Mouse (Mus musculus) heart, postnatal 0 days (tissue): ENCODE measurements around the gene Kcne1. TPM values are rescaled to one million over a fixed set of nuclear protein-coding genes. Genes with fewer than 3 reads are reported as not detected.

ENCODE experiments used
- ATAC-seq: fragments of 200-750 bp; cut with Nextera tagmentation; 2 replicates; pipeline ENCODE4 v1.8.0; 2017; ENCODE audit warnings: low read depth, moderate number of reproducible peaks, moderate library complexity; ENCODE audit not compliant: insufficient read depth
- DNase-seq: peaks from one replicate; pipeline ENCODE4 v3.0.0-alpha.2; 2016; ENCODE audit warnings: low spot score
- H3K27ac ChIP-seq: fragments of 300-500 bp; sonication (generic); 2 replicates; pipeline ENCODE4 v1.5.1; 2014; ENCODE audit warnings: low read depth, mild to moderate bottlenecking
- H3K27me3 ChIP-seq: fragments of 300-500 bp; sonication (generic); 2 replicates; pipeline ENCODE4 v1.6.1; 2014; ENCODE audit warnings: low read length, mixed read lengths; ENCODE audit not compliant: control insufficient read depth, insufficient read depth
- H3K36me3 ChIP-seq: fragments of 300-500 bp; sonication (generic); replicated peaks from 2 replicates; pipeline ENCODE4 v1.6.1; 2014; ENCODE audit warnings: low read length, mixed read lengths; ENCODE audit not compliant: control insufficient read depth, insufficient read depth
- H3K4me1 ChIP-seq: fragments of 300-500 bp; sonication (generic); 2 replicates; pipeline ENCODE4 v1.6.1; 2014; ENCODE audit warnings: antibody characterized with exemption; ENCODE audit not compliant: control insufficient read depth, insufficient read depth
- H3K4me2 ChIP-seq: fragments of 300-500 bp; sonication (generic); 2 replicates; pipeline ENCODE4 v1.6.1; 2014; ENCODE audit warnings: low read depth, mild to moderate bottlenecking, low read length, moderate library complexity
- H3K4me3 ChIP-seq: fragments of 300-500 bp; sonication (generic); 2 replicates; pipeline ENCODE4 v1.5.1; 2014; ENCODE audit warnings: low read depth, low read length
- H3K9ac ChIP-seq: fragments of 300-500 bp; sonication (generic); replicated peaks from 2 replicates; pipeline ENCODE4 v1.6.1; 2014; ENCODE audit warnings: low read depth, low read length, mixed read lengths
- H3K9me3 ChIP-seq: fragments of 300-500 bp; sonication (generic); replicated peaks from 2 replicates; pipeline ENCODE4 v1.6.1; 2016; ENCODE audit warnings: low read length; ENCODE audit not compliant: control insufficient read depth
- CTCF ChIP-seq: IDR thresholded peaks from 2 replicates; pipeline ENCODE4 v1.5.1; 2016; ENCODE audit warnings: antibody characterized with exemption, control low read depth, low read depth
- EP300 ChIP-seq: IDR thresholded peaks from 2 replicates; pipeline ENCODE4 v1.6.1; 2016; ENCODE audit warnings: antibody characterized with exemption, low read depth
- WGBS: fragments of 180-500 bp; shearing (Covaris S2); extraction: QIAGEN DNeasy Blood & Tissue Kit; methylation state at CpG from one replicate; pipeline ENCODE4 v1.1.7; 2014; 5-methylcytosine and 5-hydroxymethylcytosine counted together
- polyA plus RNA-seq: library from polyadenylated mRNA; unstranded; fragments of >200 nt; fragmentation: Nextera tagmentation; extraction: Ambion mirVana; gene quantifications from 2 replicates; pipeline ENCODE4 v1.2.1, GENCODE M21; 2015
- total RNA-seq: library from RNA; depleted of rRNA; stranded (reverse); fragments of >200 nt; gene quantifications from 2 replicates; pipeline ENCODE4 v1.2.3, GENCODE M21; 2014; ENCODE audit warnings: low replicate concordance; rRNA removed

The Kcne1 gene
- total and polyA plus RNA-seq, 2 experiments from 2014 or later, result 283 to 415 TPM

GRCm38 (mm10) chr16:92305519-92305918 is 53.7 kb downstream of the Kcne1 start:
- peaks cover 45% of the 10 kb centered on the region for H3K36me3 ChIP-seq
- H3K27ac ChIP-seq, result no peak overlapping the region
- H3K4me1 ChIP-seq, result peaks cover 21% of the 10 kb centered on the region
- no peak for TF ChIP-seq EP300
- TF ChIP-seq CTCF, result peak; percentile 24
- no peak for DNase-seq
- no peaks in the 10 kb centered on the region for H3K9me3 ChIP-seq
- H3K27me3 ChIP-seq, result no peaks in the 10 kb centered on the region
- H3K4me2 ChIP-seq, result no peak overlapping the region
- no peak overlapping the region for H3K4me3 ChIP-seq
- 92% methylated on average over 2 of the region's 2 CpGs for WGBS
- H3K9ac ChIP-seq, result no peak overlapping the region
- ATAC-seq, result no peak

GRCm38 (mm10) chr16:92302506-92302905 is 56.8 kb downstream of the Kcne1 start:
- DNase-seq, result no peak
- Histone ChIP-seq H3K27me3 (no peaks in the 10 kb centered on the region), H3K4me1 (peaks cover 26% of the 10 kb centered on the region), H3K27ac (peak overlapping the region; percentile 89), H3K4me3 (peak overlapping the region; percentile 75), H3K9ac (0 out of 2 replicates have a peak overlapping the region, but pooled peaks have one; percentile 74), H3K4me2 (peak overlapping the region; percentile 78), H3K9me3 (no peaks in the 10 kb centered on the region), H3K36me3 (peaks cover 23% of the 10 kb centered on the region)
- no peak for TF ChIP-seq CTCF
- TF ChIP-seq EP300, result no peak
- ATAC-seq, result no peak
- 23% methylated on average over 5 of the region's 5 CpGs for WGBS

DNA sequence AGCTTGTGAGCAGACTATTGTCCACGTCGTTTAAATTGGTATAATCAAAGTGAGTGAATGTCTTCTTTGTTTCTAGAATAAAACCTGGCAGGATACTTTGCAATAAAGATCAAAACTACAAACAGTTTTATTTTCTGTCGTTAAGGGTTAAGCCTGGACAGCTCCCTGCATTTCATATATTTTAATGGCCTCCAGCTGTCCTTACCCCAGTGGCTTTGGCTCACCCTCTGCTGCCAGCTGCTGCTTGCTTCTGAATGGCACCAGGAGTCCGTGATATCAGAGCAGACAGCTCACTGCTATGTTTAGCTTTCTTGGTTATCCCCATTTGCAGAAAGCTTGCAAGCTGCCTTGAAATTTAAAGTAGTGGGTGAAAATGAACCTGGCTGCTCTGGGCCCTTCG is 57.3 kb downstream of the Kcne1 start:
- DNase-seq, result peak; percentile 73
- ATAC-seq, result peak; percentile 71
- WGBS, result 27% methylated on average over 5 of the region's 5 CpGs
- Histone ChIP-seq H3K4me1 (peaks cover 26% of the 10 kb centered on the region), H3K9me3 (no peaks in the 10 kb centered on the region), H3K36me3 (peaks cover 18% of the 10 kb centered on the region), H3K4me2 (peak overlapping the region; percentile 78), H3K4me3 (peak overlapping the region; percentile 75), H3K9ac (peak overlapping the region; percentile 74), H3K27me3 (no peaks in the 10 kb centered on the region), H3K27ac (peak overlapping the region; percentile 89)
- TF ChIP-seq EP300, result no peak
- 0 out of 2 replicates have a peak, but pooled peaks have one; percentile 8 for TF ChIP-seq CTCF

GRCm38 (mm10) chr16:92301412-92301806 is 57.9 kb downstream of the Kcne1 start:
- Histone ChIP-seq H3K9me3 (no peaks in the 10 kb centered on the region), H3K27ac (peak overlapping the region; percentile 89), H3K27me3 (no peaks in the 10 kb centered on the region), H3K4me3 (peak overlapping the region; percentile 75), H3K4me2 (peak overlapping the region; percentile 78), H3K9ac (peak overlapping the region; percentile 74), H3K36me3 (peaks cover 13% of the 10 kb centered on the region), H3K4me1 (peaks cover 26% of the 10 kb centered on the region)
- TF ChIP-seq EP300 (no peak), CTCF (no peak)
- WGBS, result 2% methylated on average over 12 of the region's 12 CpGs
- ATAC-seq (peak; percentile 49), DNase-seq (no peak)

GRCm38 (mm10) chr16:92300649-92301411 is 58.4 kb downstream of the Kcne1 start, which contains the start of gene Smim11:
Smim11 (plus strand) TSS chr16:92301286.
- Histone ChIP-seq H3K27me3 (no peaks in the 10 kb centered on the region), H3K4me1 (peaks cover 27% of the 10 kb centered on the region), H3K4me3 (peak within 1 kb of the TSS; percentile 75), H3K4me2 (peak within 1 kb of the TSS; percentile 78), H3K9ac (peak within 1 kb of the TSS; percentile 74), H3K9me3 (no peaks in the 10 kb centered on the region), H3K36me3 (peaks cover 8% of the 10 kb centered on the region), H3K27ac (peak within 1 kb of the TSS; percentile 89)
- peak; percentile 98 for DNase-seq
- TF ChIP-seq EP300 (no peak), CTCF (no peak)
- ATAC-seq, result peak; percentile 92
- WGBS, result 6% methylated on average over 32 of the region's 32 CpGs

Other genes with a start within 250 kb of the Kcne1 start
- 1.6 and 3.7 TPM in 2 replicates for gene Kcne2, start 67.1 kb downstream of the Kcne1 start, total RNA-seq
- 1.5 and 1.8 TPM in 2 replicates for gene Kcne2, start 67.1 kb downstream of the Kcne1 start, polyA plus RNA-seq
- 12.3 and 17.5 TPM in 2 replicates for gene Smim11, start 58.2 kb downstream of the Kcne1 start, total RNA-seq
- 165 and 187 TPM in 2 replicates for gene Smim11, start 58.2 kb downstream of the Kcne1 start, polyA plus RNA-seq
- gene Fam243, start 38.0 kb downstream of the Kcne1 start, total RNA-seq, result not detected in 2 replicates
- gene Fam243, start 38.0 kb downstream of the Kcne1 start, polyA plus RNA-seq, result 0.05 TPM in 1 of 2 replicates, not detected in the other
- 83.7 and 94.7 TPM in 2 replicates for gene Rcan1, start 111.4 kb upstream of the Kcne1 start, total RNA-seq
- gene Rcan1, start 111.4 kb upstream of the Kcne1 start, polyA plus RNA-seq, result 52.8 and 64.6 TPM in 2 replicates
- 0.38 and 3.6 TPM in 2 replicates for gene Clic6, start 126.3 kb upstream of the Kcne1 start, total RNA-seq
- gene Clic6, start 126.3 kb upstream of the Kcne1 start, polyA plus RNA-seq, result 1.1 and 1.7 TPM in 2 replicates